Mouse (Mus musculus): ENCODE results near the gene Pfdn5. TPM values are rescaled to one million over a fixed set of nuclear protein-coding genes. Genes with fewer than 3 reads are reported as not detected.

Gene Pfdn5
- total RNA-seq (2014; fragmentation: Nextera tagmentation) (113 and 119 TPM in 2 replicates), total RNA-seq (2017) (271 and 276 TPM in 2 replicates), polyA plus RNA-seq (2012) (13.6 and 23.0 TPM in 2 replicates)

GRCm38 (mm10) chr15:102326022-102326576, at the start of gene Pfdn5:
TSS of gene Pfdn5 (plus strand) at chr15:102326116.
- TF ChIP-seq CTCF (IDR thresholded peaks at IDR 0.05; ENCODE audit: low read depth, low read length) (no peak; the same call in 1 of the 2 replicates), POLR2AphosphoS5 (IDR thresholded peaks at IDR 0.05; ENCODE audit: insufficient replicate concordance, low read depth, low read length) (no peak), GATA2 (IDR thresholded peaks at IDR 0.05; ENCODE audit: borderline replicate concordance, low read depth, low read length) (no peak), GATA1 (IDR thresholded peaks at IDR 0.05; ENCODE audit: borderline replicate concordance, low read length) (no peak), TAL1 (conservative IDR thresholded peaks at IDR 0.05; ENCODE audit: low read depth, low read length) (no peak)
- peaks cover 73% of the 10 kb centered on the region for H3K36me3 ChIP-seq (replicated peaks)
- no peaks in the 10 kb centered on the region for H3K9me3 ChIP-seq (replicated peaks)
- ATAC-seq (ENCODE audit: extremely low read depth, insufficient number of reproducible peaks, low FRiP score, poor library complexity, severe bottlenecking) (peak; percentile 89), DNase-seq (ENCODE audit: low spot score) (peak; percentile 82)
- H3K4me3 ChIP-seq (ENCODE audit: low read depth, low read length), result peak within 1 kb of the TSS; percentile 80
- peaks cover 19% of the 10 kb centered on the region for H3K4me1 ChIP-seq (ENCODE audit: insufficient read depth, low read depth, low read length)
- no peaks in the 10 kb centered on the region for H3K27me3 ChIP-seq (ENCODE audit: insufficient read depth, low read length)

- H3K4me3 ChIP-seq (ENCODE audit: low read depth, low read length), result peak overlapping the region; percentile 95
- ATAC-seq (ENCODE audit: extremely low read depth, insufficient number of reproducible peaks, low FRiP score, poor library complexity, severe bottlenecking), result no peak
- H3K27me3 ChIP-seq (ENCODE audit: insufficient read depth, low read length), result 0 out of 2 replicates have a peak, but pooled peaks cover 12% of the 10 kb centered on the region
- no peak for TF ChIP-seq TAL1 (conservative IDR thresholded peaks at IDR 0.05; ENCODE audit: low read depth, low read length)
- TF ChIP-seq CTCF (IDR thresholded peaks at IDR 0.05; ENCODE audit: low read depth, low read length), result no peak
- no peak for TF ChIP-seq GATA1 (IDR thresholded peaks at IDR 0.05; ENCODE audit: borderline replicate concordance, low read length)
- no peak for TF ChIP-seq POLR2AphosphoS5 (IDR thresholded peaks at IDR 0.05; ENCODE audit: insufficient replicate concordance, low read depth, low read length)
- no peak for TF ChIP-seq GATA2 (IDR thresholded peaks at IDR 0.05; ENCODE audit: borderline replicate concordance, low read depth, low read length)
- no peak for DNase-seq (ENCODE audit: low spot score)
- H3K36me3 ChIP-seq (replicated peaks), result peaks cover 28% of the 10 kb centered on the region
- H3K4me1 ChIP-seq (ENCODE audit: insufficient read depth, low read depth, low read length), result peaks cover 44% of the 10 kb centered on the region
- H3K9me3 ChIP-seq (replicated peaks), result no peaks in the 10 kb centered on the region
Observed at GRCm38 (mm10) chr15:102278726-102279091, 47.2 kb upstream of the Pfdn5 start.

- Histone ChIP-seq H3K4me3 (ENCODE audit: low read depth, low read length) (peak within 1 kb of the TSS; percentile 95), H3K27me3 (ENCODE audit: insufficient read depth, low read length) (0 out of 2 replicates have a peak, but pooled peaks cover 9% of the 10 kb centered on the region), H3K4me1 (ENCODE audit: insufficient read depth, low read depth, low read length) (peaks cover 50% of the 10 kb centered on the region), H3K36me3 (replicated peaks) (peaks cover 29% of the 10 kb centered on the region), H3K9me3 (replicated peaks) (no peaks in the 10 kb centered on the region)
- no peak for TF ChIP-seq CTCF (IDR thresholded peaks at IDR 0.05; ENCODE audit: low read depth, low read length)
- no peak for TF ChIP-seq POLR2AphosphoS5 (IDR thresholded peaks at IDR 0.05; ENCODE audit: insufficient replicate concordance, low read depth, low read length)
- no peak for TF ChIP-seq TAL1 (conservative IDR thresholded peaks at IDR 0.05; ENCODE audit: low read depth, low read length)
- TF ChIP-seq GATA1 (IDR thresholded peaks at IDR 0.05; ENCODE audit: borderline replicate concordance, low read length), result no peak
- no peak for TF ChIP-seq GATA2 (IDR thresholded peaks at IDR 0.05; ENCODE audit: borderline replicate concordance, low read depth, low read length)
- ATAC-seq (ENCODE audit: extremely low read depth, insufficient number of reproducible peaks, low FRiP score, poor library complexity, severe bottlenecking) (peak; percentile 54), DNase-seq (ENCODE audit: low spot score) (peak; percentile 94)
Observed at GRCm38 (mm10) chr15:102279092-102279782, 46.7 kb upstream of the Pfdn5 start, which contains the start of gene Mfsd5. TSS of gene Mfsd5 (plus strand) at chr15:102279454.

GRCm38 (mm10) chr15:102279783-102280520, 46.0 kb upstream of the Pfdn5 start:
- DNase-seq (ENCODE audit: low spot score), result peak; percentile 68
- peak; percentile 35 for ATAC-seq (ENCODE audit: extremely low read depth, insufficient number of reproducible peaks, low FRiP score, poor library complexity, severe bottlenecking)

GRCm38 (mm10) chr15:102280623-102281022, 45.3 kb upstream of the Pfdn5 start:
- Histone ChIP-seq H3K27me3 (ENCODE audit: insufficient read depth, low read length) (0 out of 2 replicates have a peak, but pooled peaks cover 4% of the 10 kb centered on the region), H3K9me3 (replicated peaks) (no peaks in the 10 kb centered on the region), H3K4me1 (ENCODE audit: insufficient read depth, low read depth, low read length) (peaks cover 51% of the 10 kb centered on the region), H3K4me3 (ENCODE audit: low read depth, low read length) (peak overlapping the region; percentile 95; the same call in 1 of the 2 replicates), H3K36me3 (replicated peaks) (peaks cover 31% of the 10 kb centered on the region)
- ATAC-seq (ENCODE audit: extremely low read depth, insufficient number of reproducible peaks, low FRiP score, poor library complexity, severe bottlenecking) (no peak), DNase-seq (ENCODE audit: low spot score) (no peak)
- TF ChIP-seq GATA2 (IDR thresholded peaks at IDR 0.05; ENCODE audit: borderline replicate concordance, low read depth, low read length) (no peak), CTCF (IDR thresholded peaks at IDR 0.05; ENCODE audit: low read depth, low read length) (no peak), GATA1 (IDR thresholded peaks at IDR 0.05; ENCODE audit: borderline replicate concordance, low read length) (no peak), TAL1 (conservative IDR thresholded peaks at IDR 0.05; ENCODE audit: low read depth, low read length) (no peak), POLR2AphosphoS5 (IDR thresholded peaks at IDR 0.05; ENCODE audit: insufficient replicate concordance, low read depth, low read length) (no peak)

More at GRCm38 (mm10) chr15:102279783-102280520, 46.0 kb upstream of the Pfdn5 start:
- TF ChIP-seq POLR2AphosphoS5 (IDR thresholded peaks at IDR 0.05; ENCODE audit: insufficient replicate concordance, low read depth, low read length) (no peak), CTCF (IDR thresholded peaks at IDR 0.05; ENCODE audit: low read depth, low read length) (no peak), TAL1 (conservative IDR thresholded peaks at IDR 0.05; ENCODE audit: low read depth, low read length) (no peak), GATA1 (IDR thresholded peaks at IDR 0.05; ENCODE audit: borderline replicate concordance, low read length) (no peak), GATA2 (IDR thresholded peaks at IDR 0.05; ENCODE audit: borderline replicate concordance, low read depth, low read length) (no peak)
- H3K4me1 ChIP-seq (ENCODE audit: insufficient read depth, low read depth, low read length), result peaks cover 51% of the 10 kb centered on the region
- H3K36me3 ChIP-seq (replicated peaks), result peaks cover 29% of the 10 kb centered on the region
- no peaks in the 10 kb centered on the region for H3K9me3 ChIP-seq (replicated peaks)
- 0 out of 2 replicates have a peak, but pooled peaks cover 5% of the 10 kb centered on the region for H3K27me3 ChIP-seq (ENCODE audit: insufficient read depth, low read length)
- H3K4me3 ChIP-seq (ENCODE audit: low read depth, low read length), result peak overlapping the region; percentile 95
